Mouse (Mus musculus) lung, embryonic 16.5 days (tissue): ENCODE results near the gene Fam117a. TPM values are rescaled to one million over a fixed set of nuclear protein-coding genes. Genes with fewer than 3 reads are reported as not detected.

ENCODE experiments used
- ATAC-seq: fragments of 200-750 bp; cut with Nextera tagmentation; 2 replicates; pipeline ENCODE4 v1.8.0; 2017; ENCODE audit warnings: low read depth, mild to moderate bottlenecking, moderate library complexity
- H3K27ac ChIP-seq: fragments of 300-500 bp; sonication (generic); 2 replicates; pipeline ENCODE4 v1.5.1; 2014; ENCODE audit warnings: mild to moderate bottlenecking, control low read depth, low read length
- H3K27me3 ChIP-seq: fragments of 300-500 bp; sonication (generic); 2 replicates; pipeline ENCODE4 v1.6.1; 2014; ENCODE audit warnings: low read depth, low read length, mixed read lengths; ENCODE audit not compliant: control insufficient read depth, insufficient read depth
- H3K36me3 ChIP-seq: fragments of 300-500 bp; sonication (generic); 2 replicates; pipeline ENCODE4 v1.6.1; 2014; ENCODE audit warnings: low read length; ENCODE audit not compliant: control insufficient read depth, insufficient read depth
- H3K4me1 ChIP-seq: fragments of 300-500 bp; sonication (generic); replicated peaks from 2 replicates; pipeline ENCODE4 v1.6.1; 2014; ENCODE audit warnings: low read length, mixed read lengths; ENCODE audit not compliant: control insufficient read depth, insufficient read depth
- H3K4me2 ChIP-seq: fragments of 300-500 bp; sonication (generic); 2 replicates; pipeline ENCODE4 v1.6.1; 2014; ENCODE audit warnings: low read depth, low read length, control low read depth
- H3K4me3 ChIP-seq: fragments of 300-500 bp; sonication (generic); 2 replicates; pipeline ENCODE4 v1.5.1; 2014; ENCODE audit warnings: mild to moderate bottlenecking, low read length, control low read depth
- H3K9ac ChIP-seq: fragments of 300-500 bp; sonication (generic); 2 replicates; pipeline ENCODE4 v1.6.1; 2014; ENCODE audit warnings: low read length, control low read depth
- H3K9me3 ChIP-seq: fragments of 300-500 bp; sonication (generic); 2 replicates; pipeline ENCODE4 v1.6.1; 2016; ENCODE audit warnings: low read length; ENCODE audit not compliant: control insufficient read depth
- whole genome bisulfite sequencing: fragments of 180-500 bp; shearing (Covaris S2); extraction: QIAGEN DNeasy Blood & Tissue Kit; methylation state at CpG from one replicate; pipeline ENCODE4 v1.1.7; 2014; 5-methylcytosine and 5-hydroxymethylcytosine counted together
- polyA plus RNA-seq: library from polyadenylated mRNA; unstranded; fragments of >200 nt; fragmentation: Nextera tagmentation; extraction: Ambion mirVana; gene quantifications from 2 replicates; pipeline ENCODE4 v1.2.1, GENCODE M21; 2015

The Fam117a gene
- polyA plus RNA-seq, 1 experiment from 2014 or later: 15.7 TPM

DNA sequence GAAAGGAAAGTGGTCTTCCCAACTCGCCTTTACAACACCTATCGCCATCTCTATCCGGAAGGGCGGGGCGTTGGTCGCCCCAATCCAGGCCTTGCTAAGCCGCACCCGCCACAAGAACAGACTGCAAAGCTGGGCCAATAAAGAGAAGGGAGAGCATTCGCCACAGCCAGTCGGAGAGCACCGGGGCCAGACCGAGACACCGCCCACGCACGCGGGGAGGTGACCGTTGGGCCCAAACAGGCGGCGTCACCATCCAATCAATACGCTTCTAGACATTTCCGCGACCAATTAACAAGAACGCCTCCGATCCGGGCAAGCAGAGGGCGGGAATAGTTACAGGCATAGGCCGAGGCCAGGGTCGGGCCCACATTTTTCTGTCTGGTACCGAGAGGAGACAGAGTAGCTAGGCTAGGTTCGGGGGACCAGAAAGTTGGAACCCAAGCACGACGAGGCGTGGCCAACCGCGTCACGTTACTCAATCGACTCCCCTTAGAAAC lies 27.3 kb upstream of the Fam117a start:
- peak; percentile 96 for ATAC-seq
- under 1% methylated on average over 37 of the region's 37 CpGs for WGBS
- H3K9me3 ChIP-seq: no peaks in the 10 kb centered on the region
- H3K36me3 ChIP-seq: peaks cover 8% of the 10 kb centered on the region
- peak overlapping the region; percentile 96 for H3K4me3 ChIP-seq
- H3K27me3 ChIP-seq: no peaks in the 10 kb centered on the region
- H3K27ac ChIP-seq: peak overlapping the region; percentile 99
- peaks cover 12% of the 10 kb centered on the region for H3K4me1 ChIP-seq
- H3K9ac ChIP-seq: peak overlapping the region; percentile 99
- peak overlapping the region; percentile 77 for H3K4me2 ChIP-seq

DNA sequence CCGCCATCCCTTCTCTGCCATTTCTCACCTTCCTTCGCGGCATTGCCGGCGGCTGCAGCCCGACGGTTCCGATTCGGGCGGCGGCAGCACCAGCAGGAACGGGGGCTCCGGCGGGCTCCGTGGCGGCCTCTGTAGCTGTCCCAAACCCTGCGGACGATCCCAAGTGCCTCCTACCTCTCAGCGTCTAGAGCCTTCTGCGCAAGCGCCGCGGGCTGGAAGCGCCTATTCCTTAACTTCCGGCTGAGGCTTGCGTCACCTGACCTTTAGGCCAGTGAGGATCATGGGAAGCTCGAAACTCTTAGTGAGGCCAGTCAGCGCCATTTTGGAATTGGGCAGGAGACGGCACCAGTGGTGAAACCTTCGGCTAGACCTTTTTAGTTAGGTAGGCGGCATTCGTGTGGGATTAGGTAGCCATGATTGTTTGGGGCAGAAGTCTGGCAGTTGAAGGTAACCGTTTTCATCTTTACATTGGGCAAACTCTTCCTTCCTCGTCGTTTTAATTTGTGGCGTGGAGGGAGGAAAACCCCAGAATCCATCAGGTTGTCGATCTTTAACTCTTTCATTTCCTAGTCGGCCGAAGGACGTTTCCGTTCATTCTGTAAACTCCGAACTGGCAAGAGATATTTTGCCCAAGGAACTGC lies 26.7 kb upstream of the Fam117a start, which contains the start of gene Kat7:
Gene Kat7 (minus strand): TSS at position 240 of the 641 bp plus-strand sequence.
- peak within 1 kb of the TSS; percentile 77 for H3K4me2 ChIP-seq
- H3K9ac ChIP-seq: peak within 1 kb of the TSS; percentile 99
- peak within 1 kb of the TSS; percentile 99 for H3K27ac ChIP-seq
- peak within 1 kb of the TSS; percentile 96 for H3K4me3 ChIP-seq
- under 1% methylated on average over 42 of the region's 42 CpGs for WGBS
- peaks cover 12% of the 10 kb centered on the region for H3K4me1 ChIP-seq
- peak; percentile 93 for ATAC-seq
- H3K36me3 ChIP-seq: peaks cover 8% of the 10 kb centered on the region
- H3K27me3 ChIP-seq: no peaks in the 10 kb centered on the region
- no peaks in the 10 kb centered on the region for H3K9me3 ChIP-seq

DNA sequence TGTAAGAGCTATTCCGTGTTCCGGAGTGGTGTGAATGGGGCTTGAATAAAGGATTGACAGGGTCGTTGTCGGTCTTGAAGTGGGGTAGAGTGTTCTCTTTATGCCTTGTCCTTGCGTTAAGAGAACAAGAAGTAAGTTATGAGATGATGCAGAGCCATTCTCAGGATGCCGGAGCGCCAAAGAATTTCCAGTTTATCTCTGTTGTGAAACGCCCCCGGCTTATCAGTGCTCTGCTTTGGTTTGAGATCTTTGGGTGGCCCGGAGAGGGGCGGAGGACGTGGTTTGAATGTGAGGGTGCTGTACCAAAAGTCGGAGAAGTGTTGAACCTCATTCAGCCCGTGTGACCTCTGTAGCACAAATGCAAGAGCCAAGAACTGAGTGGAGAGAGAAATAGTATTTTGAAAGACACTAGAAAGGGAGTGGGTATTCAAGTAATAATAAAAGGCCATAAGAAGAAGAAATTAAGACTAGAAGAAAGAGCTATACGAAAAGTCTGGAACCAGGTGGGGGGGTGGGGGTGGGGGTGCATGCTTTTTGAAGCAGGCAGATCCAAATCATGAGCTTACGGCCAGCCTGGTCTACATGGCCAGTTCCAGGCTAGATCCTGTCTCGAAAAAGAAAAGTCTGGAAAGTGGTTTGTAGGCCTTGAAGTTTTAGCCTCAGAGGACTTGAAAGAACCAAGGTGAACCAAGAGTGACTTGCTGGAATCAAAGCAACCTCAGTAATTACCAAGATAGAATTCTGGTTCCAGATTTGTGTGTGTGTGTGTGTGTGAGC lies 26.0 kb upstream of the Fam117a start:
- Histone ChIP-seq H3K4me2 (peak overlapping the region; percentile 70), H3K4me3 (peak overlapping the region; percentile 96), H3K9ac (peak overlapping the region; percentile 69), H3K27me3 (no peaks in the 10 kb centered on the region), H3K27ac (peak overlapping the region; percentile 71), H3K36me3 (peaks cover 2% of the 10 kb centered on the region), H3K4me1 (peaks cover 12% of the 10 kb centered on the region), H3K9me3 (no peaks in the 10 kb centered on the region)
- WGBS: 4% methylated on average over 17 of the region's 17 CpGs
- ATAC-seq: peak; percentile 1

DNA sequence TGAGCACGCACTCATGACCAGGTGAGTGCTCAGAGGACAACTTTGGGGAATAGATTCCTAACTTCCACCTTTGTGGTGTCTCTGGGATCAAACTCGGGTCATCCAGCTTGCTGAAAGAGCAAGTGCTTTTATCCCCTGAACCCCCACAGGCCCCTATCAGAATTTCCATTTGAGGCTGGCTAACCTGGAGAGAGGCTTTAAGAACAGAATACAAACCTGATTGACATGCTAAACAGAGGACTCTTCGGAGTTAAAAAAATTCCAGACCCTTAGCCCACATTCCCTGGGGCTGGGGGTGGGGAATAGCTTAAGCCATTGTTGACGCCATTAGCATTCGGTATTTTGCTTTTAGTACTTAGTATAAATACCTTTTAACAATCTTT lies 25.4 kb upstream of the Fam117a start:
- Histone ChIP-seq H3K4me3 (peak overlapping the region; percentile 96), H3K9me3 (no peaks in the 10 kb centered on the region), H3K36me3 (no peaks in the 10 kb centered on the region), H3K27me3 (no peaks in the 10 kb centered on the region), H3K4me1 (peaks cover 12% of the 10 kb centered on the region), H3K27ac (peak overlapping the region; percentile 71), H3K4me2 (peak overlapping the region; percentile 70), H3K9ac (peak overlapping the region; percentile 69)
- 30% methylated on average over 5 of the region's 5 CpGs for WGBS
- no peak for ATAC-seq

DNA sequence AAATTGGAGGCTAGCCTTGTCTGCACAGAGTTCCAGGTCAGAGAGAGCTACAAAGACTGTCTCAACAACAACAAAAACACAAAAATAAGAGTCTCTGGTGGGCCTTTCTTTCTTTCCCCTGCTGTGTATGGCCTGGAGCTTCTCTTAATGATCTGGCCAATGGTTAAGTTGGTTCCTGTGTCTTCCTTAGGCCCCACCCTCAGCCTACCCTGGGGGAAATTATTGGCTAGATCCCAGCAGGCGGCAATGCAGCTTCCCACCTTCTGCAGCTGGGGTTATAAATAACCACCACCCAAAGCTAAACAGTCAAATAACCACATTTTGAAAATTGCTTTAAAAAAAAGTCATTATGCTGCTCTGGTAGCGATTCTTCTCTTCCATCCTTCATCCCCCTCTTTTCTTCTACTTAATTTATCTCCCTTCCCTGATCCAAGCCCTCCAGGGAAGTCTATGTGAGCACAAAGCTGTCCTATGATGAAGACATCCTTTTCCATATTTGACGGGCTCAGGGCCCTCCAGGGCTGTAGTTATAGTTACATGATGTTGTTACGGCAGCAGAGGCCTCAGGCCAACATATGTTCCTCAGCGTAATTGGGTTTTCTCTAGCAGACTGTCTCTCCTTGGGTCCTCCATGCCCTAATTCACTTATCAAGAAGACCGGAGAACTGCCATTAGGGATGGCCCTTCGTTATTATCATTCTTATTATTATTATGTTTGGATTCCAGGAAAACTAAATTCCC lies 21.4 kb upstream of the Fam117a start:
- Histone ChIP-seq H3K4me1 (peaks cover 7% of the 10 kb centered on the region; the same call in 1 of the 2 replicates), H3K27me3 (no peaks in the 10 kb centered on the region), H3K9ac (no peak overlapping the region), H3K4me3 (no peak overlapping the region), H3K36me3 (no peaks in the 10 kb centered on the region), H3K27ac (no peak overlapping the region), H3K9me3 (no peaks in the 10 kb centered on the region), H3K4me2 (no peak overlapping the region)
- no peak for ATAC-seq
- 73% methylated on average over 7 of the region's 7 CpGs for WGBS

DNA sequence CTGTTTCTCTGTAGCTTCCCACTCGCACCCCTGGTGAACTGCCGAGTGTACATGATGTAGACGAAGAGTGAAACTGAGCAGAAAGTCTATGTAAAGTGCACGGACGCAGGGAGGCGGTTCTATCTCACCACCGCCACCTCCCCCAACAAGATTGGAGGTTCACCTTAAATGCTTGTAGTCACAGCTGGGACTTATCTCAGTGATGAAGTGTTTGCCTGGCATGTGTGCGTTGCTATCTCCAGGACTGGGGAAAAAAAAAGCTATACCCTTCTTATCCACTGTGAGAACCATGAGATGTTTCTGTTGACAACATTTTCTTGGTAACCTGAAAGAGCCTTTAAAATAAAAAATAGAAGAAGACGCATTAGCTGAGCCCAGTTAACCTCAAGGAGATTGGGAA lies 18.7 kb upstream of the Fam117a start:
- Histone ChIP-seq H3K27me3 (no peaks in the 10 kb centered on the region), H3K9me3 (no peaks in the 10 kb centered on the region), H3K36me3 (no peaks in the 10 kb centered on the region), H3K9ac (no peak overlapping the region), H3K4me2 (no peak overlapping the region), H3K4me1 (no peaks in the 10 kb centered on the region), H3K4me3 (no peak overlapping the region), H3K27ac (no peak overlapping the region)
- 38% methylated on average over 9 of the region's 9 CpGs for WGBS
- ATAC-seq: no peak

DNA sequence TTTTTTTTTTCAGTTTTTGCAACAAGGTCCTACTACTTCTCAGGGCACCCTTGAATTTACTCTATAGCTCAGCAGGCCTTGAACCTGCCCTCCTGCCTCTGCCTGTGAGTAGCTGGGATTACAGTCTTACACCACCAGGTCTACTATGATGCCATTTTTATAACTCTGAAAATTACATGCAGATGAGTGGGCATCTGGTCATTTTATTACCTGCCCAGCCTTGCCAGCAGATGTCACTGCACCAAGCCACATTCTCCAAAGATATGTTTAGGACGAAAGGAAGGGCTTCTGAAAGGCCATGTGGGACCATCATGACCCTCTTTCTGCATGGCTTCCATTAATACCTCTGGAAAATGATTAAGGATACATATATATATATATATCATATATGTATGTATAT lies 17.3 kb upstream of the Fam117a start:
- Histone ChIP-seq H3K9me3 (no peaks in the 10 kb centered on the region), H3K4me2 (no peak overlapping the region), H3K27ac (no peak overlapping the region), H3K4me3 (no peak overlapping the region), H3K36me3 (no peaks in the 10 kb centered on the region), H3K9ac (no peak overlapping the region), H3K4me1 (no peaks in the 10 kb centered on the region), H3K27me3 (no peaks in the 10 kb centered on the region)
- WGBS: 42% methylated on average over 1 of the region's 1 CpGs
- no peak for ATAC-seq

DNA sequence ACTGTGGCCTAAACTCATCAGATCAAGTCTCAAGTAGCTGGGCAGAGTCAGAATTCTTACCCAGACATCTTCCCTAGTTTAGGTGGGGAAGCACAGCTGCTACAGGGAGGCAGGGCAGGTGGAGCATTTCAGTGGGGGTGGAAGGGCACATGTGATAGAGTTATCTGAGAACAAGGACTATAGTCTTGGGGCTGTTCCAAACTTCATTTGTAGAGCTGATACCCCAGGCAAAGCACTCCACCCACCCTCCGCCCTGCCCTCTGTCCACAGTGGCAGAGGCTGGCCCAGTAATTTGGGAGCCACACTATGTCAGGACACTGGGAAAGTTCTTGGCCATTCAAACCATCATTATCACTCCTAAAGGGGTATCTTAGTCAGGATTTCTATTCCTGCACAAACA lies 16.8 kb upstream of the Fam117a start:
- Histone ChIP-seq H3K4me2 (no peak overlapping the region), H3K4me1 (no peaks in the 10 kb centered on the region), H3K27ac (no peak overlapping the region), H3K27me3 (no peaks in the 10 kb centered on the region), H3K4me3 (no peak overlapping the region), H3K9me3 (no peaks in the 10 kb centered on the region), H3K9ac (no peak overlapping the region), H3K36me3 (no peaks in the 10 kb centered on the region)
- 96% methylated on average over 1 of the region's 1 CpGs for WGBS
- no peak for ATAC-seq

DNA sequence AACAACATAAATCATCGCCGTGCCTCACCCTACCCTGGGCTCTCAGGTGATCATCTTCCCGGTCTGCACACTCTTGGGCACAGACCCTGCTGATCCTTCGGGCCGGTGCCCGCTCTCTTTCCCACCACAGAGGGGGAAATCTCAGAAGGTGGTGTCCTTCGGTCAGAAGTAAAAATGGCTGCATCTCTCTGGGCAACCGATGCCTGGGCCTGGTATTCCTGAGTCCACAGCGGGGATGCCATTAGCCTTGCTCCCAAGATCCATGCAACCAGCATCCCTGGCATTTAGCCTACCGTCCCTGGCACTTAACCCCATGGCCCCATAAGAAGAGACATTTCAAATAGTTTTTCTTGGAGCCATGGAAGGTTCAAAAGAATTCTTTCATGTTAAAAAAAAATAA lies 12.6 kb upstream of the Fam117a start:
- Histone ChIP-seq H3K9ac (no peak overlapping the region), H3K36me3 (no peaks in the 10 kb centered on the region), H3K4me3 (no peak overlapping the region), H3K4me1 (peaks cover 5% of the 10 kb centered on the region), H3K27me3 (no peaks in the 10 kb centered on the region), H3K27ac (no peak overlapping the region), H3K4me2 (no peak overlapping the region), H3K9me3 (no peaks in the 10 kb centered on the region)
- ATAC-seq: no peak
- 87% methylated on average over 10 of the region's 10 CpGs for WGBS
